Mouse (Mus musculus): ENCODE data around the gene Lsamp. TPM values are rescaled to one million over a fixed set of nuclear protein-coding genes. Genes with fewer than 3 reads are reported as not detected.

Lsamp gene
- total RNA-seq (2021) = 100 to 1,000 TPM; 430 to 462 TPM

DNA sequence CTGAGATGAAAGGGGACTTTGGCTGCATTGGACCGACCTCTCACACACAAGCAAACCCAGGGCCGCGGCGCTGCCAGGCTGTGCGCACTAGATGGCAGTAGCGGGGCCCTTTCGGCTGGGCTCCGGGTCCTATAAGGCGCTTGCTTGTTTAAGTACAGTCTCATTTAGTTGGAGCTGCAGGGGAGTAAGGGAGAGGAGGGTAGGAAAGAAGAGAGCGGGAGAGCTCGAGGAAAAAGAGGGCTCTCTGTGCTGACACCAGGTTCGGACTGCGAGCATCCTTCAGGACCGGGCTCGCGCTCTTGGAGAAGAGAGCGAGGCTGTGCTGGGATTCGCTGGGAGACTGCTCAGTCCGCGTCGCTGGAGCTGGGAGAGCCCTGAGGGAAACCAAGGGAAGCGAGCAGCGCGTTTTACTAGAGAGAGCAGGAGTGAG lies at the start of gene Lsamp:
TSS of gene Lsamp (plus strand) at position 157 of the 430 bp plus-strand sequence.
- peak; percentile 87 to 90 for DNase-seq

GRCm38 (mm10) chr16:39957686-39958085 lies 26.5 kb upstream of the Lsamp start:
- DNase-seq = no peak

DNA sequence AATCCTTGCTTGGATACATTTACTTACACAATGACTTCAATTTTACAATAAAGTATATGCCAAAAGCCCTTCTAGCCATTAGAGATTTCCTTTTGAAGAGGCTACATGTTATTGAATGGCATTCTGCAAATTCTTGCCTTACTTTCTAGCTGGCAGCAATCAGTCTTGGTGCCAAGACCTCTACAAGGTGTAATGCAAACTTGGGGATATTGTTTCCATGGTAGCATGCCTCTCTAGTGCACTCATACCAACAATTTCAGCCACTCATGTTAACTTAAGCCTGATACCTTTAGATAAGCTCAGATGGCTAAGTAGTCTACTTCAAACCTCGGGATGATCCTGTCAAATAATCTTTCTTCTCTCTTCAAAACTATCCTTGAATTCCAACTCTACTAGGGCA lies 11.4 kb upstream of the Lsamp start:
- DNase-seq = no peak

GRCm38 (mm10) chr16:39984635-39985291 lies 602 bp downstream of the Lsamp start:
- DNase-seq = peak; percentile 54 to 57

- DNase-seq = no peak
Observed at GRCm38 (mm10) chr16:39988466-39988865, 4.3 kb downstream of the Lsamp start.

DNA sequence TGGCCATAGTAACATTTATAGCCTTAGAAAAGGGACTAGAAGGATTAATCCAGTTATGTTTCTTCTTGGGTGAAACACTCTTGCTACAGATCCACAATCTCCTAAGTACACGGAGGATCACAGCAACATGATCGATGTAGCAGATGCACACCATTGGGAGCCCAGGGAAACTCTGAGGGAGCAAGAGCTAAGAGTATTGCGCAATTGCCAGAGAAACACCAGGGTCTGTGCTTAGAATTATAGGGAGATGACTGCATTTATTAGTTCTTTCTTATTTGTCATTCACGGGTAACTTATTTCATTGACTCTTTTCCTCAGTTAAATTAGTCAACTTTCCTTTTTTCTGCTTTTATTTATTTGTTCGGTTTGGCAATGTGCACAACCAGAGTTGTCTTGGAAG lies 10.7 kb downstream of the Lsamp start:
- no peak for DNase-seq

DNA sequence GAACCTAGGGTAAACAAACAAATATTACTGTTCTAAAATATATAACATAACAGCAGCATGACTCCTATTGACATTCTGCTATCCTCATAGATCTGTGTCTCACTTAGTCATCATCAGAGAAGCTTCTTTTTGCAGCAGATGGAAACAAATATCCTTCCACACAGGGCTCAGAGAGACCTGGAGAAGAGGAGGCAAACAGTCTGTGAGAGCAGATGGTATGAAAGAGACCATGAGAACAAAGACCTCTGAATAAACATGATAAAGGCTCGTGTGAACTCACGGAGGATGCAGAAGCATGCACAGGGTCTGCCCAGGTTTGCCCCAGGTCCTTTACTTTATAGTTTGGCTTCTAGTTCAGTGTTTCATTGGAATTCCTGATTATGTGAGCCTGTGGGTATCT lies 24.6 kb downstream of the Lsamp start:
- DNase-seq = peak in 1 of 2 experiments; percentile 8

- no peak for DNase-seq
Observed at GRCm38 (mm10) chr16:40011106-40011505, 26.9 kb downstream of the Lsamp start.

DNA sequence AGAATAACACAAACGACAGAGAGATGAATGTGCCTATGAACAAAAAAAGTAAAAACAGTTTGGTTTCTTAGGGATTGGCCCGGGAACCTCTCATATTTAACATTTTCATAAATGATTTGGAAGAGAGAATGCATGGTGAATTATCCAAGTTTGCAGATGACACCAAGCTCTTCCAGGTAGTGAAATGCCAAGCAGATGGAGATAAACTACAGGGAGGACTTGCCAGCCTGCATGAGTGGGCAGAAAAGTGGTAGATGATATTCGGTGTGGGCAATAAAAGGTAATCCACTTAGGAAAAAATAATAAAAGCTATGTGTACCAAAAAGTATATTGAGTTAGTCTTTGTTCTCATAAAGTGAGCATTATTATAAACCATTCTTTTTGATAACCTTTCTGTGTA lies 38.5 kb downstream of the Lsamp start:
- peak in 1 of 2 experiments; percentile 24 for DNase-seq

DNA sequence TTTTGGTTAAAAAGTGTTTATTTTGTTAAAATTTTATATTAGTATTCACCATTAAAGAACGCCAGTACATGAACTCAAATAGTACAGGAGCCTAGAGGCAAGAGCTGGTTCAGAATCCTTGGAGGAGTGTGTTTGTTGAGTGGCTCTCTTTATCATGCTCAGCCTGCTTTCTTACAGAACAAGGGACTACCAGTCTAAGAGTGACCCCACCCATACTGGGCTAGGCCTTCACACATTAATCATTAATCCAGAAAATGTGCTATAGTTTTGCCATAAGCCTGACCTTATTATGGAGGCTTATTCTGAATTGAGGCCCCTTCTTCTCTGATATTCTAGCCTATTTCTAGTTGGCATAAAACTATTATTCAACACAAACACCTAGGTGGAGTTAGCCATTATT lies 52.6 kb downstream of the Lsamp start:
- no peak for DNase-seq

DNA sequence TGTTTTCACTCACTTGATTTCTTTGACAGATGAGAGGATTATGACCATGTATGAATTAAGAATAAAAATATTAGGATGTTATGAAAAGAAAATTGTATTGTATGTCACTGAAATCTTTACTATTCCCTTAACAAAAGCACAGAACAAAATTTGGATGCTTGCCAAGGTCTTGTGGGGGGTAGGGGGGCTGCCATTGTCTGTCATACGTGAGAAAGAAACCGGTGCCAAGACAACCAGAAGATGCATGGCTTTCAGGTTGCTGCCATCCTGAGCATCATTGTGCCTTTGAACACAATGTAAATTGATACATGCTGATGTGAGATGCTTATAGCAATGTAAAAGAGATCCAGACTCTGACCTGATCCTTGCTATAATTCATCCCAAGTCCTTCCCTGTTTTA lies 75.4 kb downstream of the Lsamp start:
- DNase-seq = no peak

GRCm38 (mm10) chr16:40059968-40060367 lies 75.8 kb downstream of the Lsamp start:
- DNase-seq = no peak

GRCm38 (mm10) chr16:40060491-40060890 lies 76.3 kb downstream of the Lsamp start:
- no peak for DNase-seq

DNA sequence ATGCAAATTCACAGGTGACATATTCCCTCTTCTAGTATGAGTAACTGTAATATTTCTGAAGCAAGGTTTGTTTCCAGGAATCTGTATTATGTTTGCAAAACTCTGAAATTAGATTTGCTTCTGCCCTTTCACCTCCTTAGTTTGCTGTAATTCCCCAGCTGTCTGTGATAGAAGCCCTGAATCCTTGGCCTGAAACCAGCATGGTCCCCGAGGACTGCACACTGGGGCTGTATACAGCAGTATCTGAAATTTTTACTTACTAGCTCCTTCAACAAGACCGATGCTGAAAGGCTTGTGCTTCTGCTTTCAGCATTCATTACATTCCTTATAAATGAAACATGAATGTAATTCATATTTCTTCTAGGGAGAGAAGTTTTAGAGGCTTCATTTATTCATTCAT lies 91.4 kb downstream of the Lsamp start:
- DNase-seq = no peak

GRCm38 (mm10) chr16:40080224-40080623 lies 96.1 kb downstream of the Lsamp start:
- no peak for DNase-seq

- DNase-seq = no peak
Observed at GRCm38 (mm10) chr16:40104329-40104728, 120.2 kb downstream of the Lsamp start.

GRCm38 (mm10) chr16:40182918-40183317 lies 198.8 kb downstream of the Lsamp start:
- no peak for DNase-seq

DNA sequence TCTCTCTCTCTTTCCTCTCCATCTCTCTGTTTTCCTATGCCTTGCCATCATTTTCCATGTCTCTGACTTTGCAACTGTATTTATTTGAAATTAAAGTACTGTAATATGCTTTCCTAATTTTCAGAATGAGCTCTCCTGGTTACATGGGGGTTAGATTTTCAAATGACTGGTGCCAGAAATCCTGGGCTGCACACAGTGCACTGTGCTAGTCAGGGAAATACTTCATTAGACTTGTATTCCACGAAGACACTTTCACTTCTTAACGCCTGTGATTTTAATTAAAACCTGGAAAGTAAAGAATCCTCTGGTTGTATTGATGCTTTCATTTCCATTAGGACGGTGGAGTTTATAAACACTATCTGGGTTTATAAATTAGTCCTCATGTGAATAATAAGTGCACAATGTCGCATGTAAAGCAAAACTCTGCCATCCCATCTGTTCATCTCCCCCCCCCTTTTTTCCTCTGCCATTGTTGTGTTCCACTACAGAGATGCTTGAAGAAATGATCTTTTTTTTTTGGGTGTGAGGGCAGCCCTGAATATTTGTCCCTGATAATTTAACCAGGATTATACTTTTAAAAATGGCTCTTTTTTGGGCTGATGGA lies 203.9 kb downstream of the Lsamp start:
- DNase-seq = no peak

GRCm38 (mm10) chr16:40194401-40194800 lies 210.2 kb downstream of the Lsamp start:
- no peak for DNase-seq

DNA sequence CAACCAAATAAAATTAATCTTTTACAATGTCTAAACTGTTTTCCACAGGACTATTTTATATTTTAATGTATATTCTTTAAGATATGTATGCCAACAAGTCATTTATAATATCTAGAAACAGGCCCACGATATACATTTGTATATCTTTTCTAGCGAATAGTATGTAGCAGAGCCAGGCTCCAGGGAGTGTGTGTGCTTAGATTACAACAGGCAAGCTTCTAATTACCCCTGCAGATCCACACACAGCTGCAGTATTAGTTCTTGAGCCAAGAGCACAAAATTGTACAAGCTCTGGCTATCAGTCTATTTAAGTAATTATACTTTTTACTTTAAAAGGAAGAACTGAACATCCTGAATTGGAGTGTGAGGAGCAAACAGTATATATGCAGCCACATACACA lies 210.7 kb downstream of the Lsamp start:
- no peak for DNase-seq

GRCm38 (mm10) chr16:40228627-40229026 lies 244.5 kb downstream of the Lsamp start:
- peak in 1 of 2 experiments; percentile 32 for DNase-seq

DNA sequence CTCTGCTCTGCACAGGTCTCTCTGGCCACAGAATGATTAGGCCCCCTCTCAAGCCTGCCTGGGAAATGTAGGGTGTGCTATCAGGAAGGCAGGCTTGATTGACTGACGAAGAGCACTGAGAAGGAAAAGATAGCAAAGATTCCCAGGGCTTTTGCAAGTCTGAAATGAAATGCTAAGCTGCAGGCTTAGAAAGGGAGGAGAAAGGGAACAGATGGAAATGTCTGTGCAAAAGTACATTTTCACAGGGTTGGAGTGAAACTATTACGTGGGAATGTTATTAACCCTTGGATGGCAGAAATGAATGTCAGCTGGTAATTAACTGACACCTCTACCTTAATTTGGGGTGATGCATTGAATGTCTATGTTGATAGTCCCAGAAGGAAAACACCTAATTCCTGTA lies 248.9 kb downstream of the Lsamp start:
- DNase-seq = no peak

DNA sequence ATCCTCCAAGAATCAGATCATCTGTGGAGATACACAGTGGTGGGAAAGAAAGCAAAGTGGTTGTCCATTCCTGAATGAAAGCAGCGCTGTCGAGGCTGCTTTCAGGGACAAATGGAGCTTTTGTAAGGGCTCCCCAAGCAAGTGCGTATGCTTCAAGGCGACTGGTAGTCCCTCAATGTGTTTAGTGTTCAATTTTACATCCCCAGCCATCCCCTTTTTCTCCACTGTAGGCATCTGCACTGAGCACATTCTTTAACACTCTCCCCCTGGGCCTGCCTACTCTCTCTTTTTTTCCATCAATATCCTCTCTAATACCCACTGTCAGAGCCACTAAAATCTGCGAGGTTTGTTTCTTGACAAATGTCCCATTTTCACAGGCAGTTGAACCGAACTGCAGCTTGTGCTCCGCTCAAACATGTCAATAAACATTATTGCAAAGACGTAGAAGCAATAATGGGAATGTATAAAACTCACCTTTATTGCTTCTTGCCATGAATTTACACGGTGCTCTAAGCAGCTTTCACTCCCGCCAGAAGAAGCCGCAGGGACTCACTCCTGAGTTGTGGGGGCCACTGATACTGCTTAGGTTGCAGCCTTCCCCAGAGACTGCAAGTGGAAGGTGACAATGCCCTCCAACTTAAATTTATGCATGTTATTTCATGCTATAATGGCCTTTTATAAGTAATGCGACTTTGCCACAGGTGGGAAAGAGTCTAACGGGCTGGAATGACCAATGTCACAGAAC lies 250.2 kb downstream of the Lsamp start:
- no peak for DNase-seq

DNA sequence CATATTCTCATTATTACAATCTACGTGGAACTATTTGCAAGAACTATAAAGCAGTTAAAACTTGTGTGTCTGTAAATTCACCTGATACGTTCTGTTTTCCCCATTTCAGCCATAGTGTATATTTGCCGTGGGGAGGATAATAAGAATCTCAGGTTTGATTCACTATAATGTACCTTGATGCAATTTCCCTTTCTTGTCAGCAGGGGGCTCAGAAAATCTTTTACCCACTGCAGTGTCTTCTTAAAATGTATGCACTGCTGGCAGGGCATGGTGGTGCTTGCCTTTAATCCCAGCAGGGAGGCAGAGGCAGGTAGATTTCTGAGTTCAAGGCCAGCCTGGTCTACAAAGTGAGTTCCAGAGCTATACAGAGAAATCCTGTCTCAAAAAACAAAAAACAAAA lies 287.7 kb downstream of the Lsamp start:
- no peak for DNase-seq
